Comparison of ENCODE assay signal across 8 mouse cellular contexts in genomic region chr7:46396928-46397731, GRCm38 (mm10). TPM values are rescaled to one million over a fixed set of nuclear protein-coding genes. Genes with fewer than 3 reads are reported as not detected.
A peak's percentile ranks its signal among the peaks of the same experiment; 100 is the strongest.
DNase-seq lines count a peak whose midpoint lies in the region; ATAC-seq and TF ChIP-seq lines count a peak whose summit lies in the region.
"Had no signal": no experiment of that assay in that cellular context is flagged by ENCODE, and none has a peak within 500 bp of the region (broad histone marks: within the 10 kb centered on the region; RNA-seq: fewer than 3 reads in every experiment).

No protein-coding gene starts in this region.

- 8% methylated on average over 62 of the region's 64 CpGs for WGBS in thymus, adult 2 months
- 2% methylated on average over 43 of the region's 64 CpGs for WGBS in embryonic facial prominence, embryonic 14.5 days
- WGBS in midbrain, postnatal 0 days = 0% methylated on average over 54 of the region's 64 CpGs

- H3K36me3 ChIP-seq in thymus, adult 2 months (ENCODE audit: control insufficient read depth, insufficient read depth, low read length) = no peaks in the 10 kb centered on the region
- H3K36me3 ChIP-seq in embryonic facial prominence, embryonic 14.5 days (ENCODE audit: control insufficient read depth, insufficient read depth, low read length) = no peaks in the 10 kb centered on the region
- no peaks in the 10 kb centered on the region for H3K36me3 ChIP-seq in midbrain, postnatal 0 days (ENCODE audit: insufficient read depth, low read length)

- H3K4me1 ChIP-seq in thymus, adult 2 months (replicated peaks; ENCODE audit: control insufficient read depth, insufficient read depth, low read length) = peaks cover 27% of the 10 kb centered on the region
- H3K4me1 ChIP-seq in embryonic facial prominence, embryonic 14.5 days (ENCODE audit: control insufficient read depth, insufficient read depth, low read length) = peaks cover 5% of the 10 kb centered on the region; the same call in 1 of the 2 replicates
- H3K4me1 ChIP-seq in midbrain, postnatal 0 days (ENCODE audit: insufficient read depth, low read length) = peaks cover 23% of the 10 kb centered on the region

- peak overlapping the region; percentile 35; the same call in 1 of the 2 replicates for H3K9ac ChIP-seq in embryonic facial prominence, embryonic 14.5 days (ENCODE audit: low read depth, low read length)
- H3K9ac ChIP-seq in midbrain, postnatal 0 days (replicated peaks; ENCODE audit: low read length, poor library complexity, severe bottlenecking) = peak overlapping the region; percentile 92

- DNase-seq in thymus, adult 2 months = no peak
- no peak for DNase-seq in thymus, adult 18-20 months
- DNase-seq in embryonic facial prominence, embryonic 14.5 days (ENCODE audit: low spot score) = no peak
- peak; percentile 63 to 75 for DNase-seq in layer of hippocampus, postnatal 14 days (ENCODE audit: low spot score in 2 of 2)
- peak; percentile 66 for DNase-seq in midbrain, postnatal 0 days (ENCODE audit: low spot score)
- no peak for DNase-seq in Muller cell, postnatal 12 days (ENCODE audit: inconsistent ontology term)
- DNase-seq in urinary bladder, postnatal 4 days (ENCODE audit: low spot score in 2 of 2) = no peak

- H3K9me3 ChIP-seq in embryonic facial prominence, embryonic 14.5 days (ENCODE audit: control insufficient read depth, low read length) = no peaks in the 10 kb centered on the region
- H3K9me3 ChIP-seq in midbrain, postnatal 0 days (ENCODE audit: low read length) = no peaks in the 10 kb centered on the region

- peak; percentile 27; the same call in 1 of the 2 replicates for TF ChIP-seq CTCF in thymus, adult 2 months (IDR thresholded peaks at IDR 0.05; ENCODE audit: borderline replicate concordance, control insufficient read depth, extremely low read depth, insufficient read depth, low read length, poor library complexity)
- TF ChIP-seq CTCF in midbrain, postnatal 0 days (IDR thresholded peaks at IDR 0.05) = peak; percentile 76

- H3K27ac ChIP-seq in thymus, adult 2 months (ENCODE audit: control insufficient read depth, insufficient read depth, low read length) = no peak overlapping the region
- no peak overlapping the region for H3K27ac ChIP-seq in embryonic facial prominence, embryonic 14.5 days (replicated peaks; ENCODE audit: low read depth, low read length)
- peak overlapping the region; percentile 84 for H3K27ac ChIP-seq in midbrain, postnatal 0 days (ENCODE audit: low read depth, low read length)

- H3K4me3 ChIP-seq in thymus, adult 2 months (ENCODE audit: control insufficient read depth, insufficient read depth, low read length) = peak overlapping the region; percentile 42
- H3K4me3 ChIP-seq in embryonic facial prominence, embryonic 14.5 days (ENCODE audit: low read depth, low read length) = peak overlapping the region; percentile 47
- peak overlapping the region; percentile 64 for H3K4me3 ChIP-seq in midbrain, postnatal 0 days (ENCODE audit: low read depth, low read length)

- TF ChIP-seq POLR2A in thymus, adult 2 months (IDR thresholded peaks at IDR 0.05; ENCODE audit: control insufficient read depth, extremely low read depth, insufficient read depth, low read length, poor library complexity) = no peak

- no peaks in the 10 kb centered on the region; the same call in 1 of the 2 replicates for H3K27me3 ChIP-seq in thymus, adult 2 months (ENCODE audit: control insufficient read depth, insufficient read depth, low read length)
- peaks cover 65% of the 10 kb centered on the region for H3K27me3 ChIP-seq in embryonic facial prominence, embryonic 14.5 days (replicated peaks; ENCODE audit: control insufficient read depth, insufficient read depth, low read length)
- peaks cover 7% of the 10 kb centered on the region for H3K27me3 ChIP-seq in midbrain, postnatal 0 days (ENCODE audit: insufficient read depth, low read length)

- peak; percentile 6; the same call in 1 of the 2 replicates for ATAC-seq in embryonic facial prominence, embryonic 14.5 days (ENCODE audit: low read depth)
- peak; percentile 61 for ATAC-seq in midbrain, postnatal 0 days (ENCODE audit: low FRiP score)

- H3K4me2 ChIP-seq in embryonic facial prominence, embryonic 14.5 days (ENCODE audit: low read depth, low read length) = peak overlapping the region; percentile 86
- H3K4me2 ChIP-seq in midbrain, postnatal 0 days (ENCODE audit: low read depth, low read length, poor library complexity, severe bottlenecking) = peak overlapping the region; percentile 70

RNA-seq across cellular contexts. Expression of gene Kcnc1, which starts 0.8 kb away (rescaled TPM):
- polyA plus RNA-seq in thymus, adult 2 months (2012; rRNA removed) = 1.3 and 1.6 TPM in 2 replicates
- polyA plus RNA-seq in embryonic facial prominence, embryonic 14.5 days (2014; fragmentation: Nextera tagmentation; extraction: Ambion mirVana) = 0.69 and 1.1 TPM in 2 replicates
- total RNA-seq in layer of hippocampus, postnatal 14 days (2021) = 10 to 100 TPM; 79.6 to 81.4 TPM
- 43.8 and 44.9 TPM in 2 replicates for total RNA-seq in midbrain, postnatal 0 days (2014; rRNA removed)
- 24.0 and 26.5 TPM in 2 replicates for polyA plus RNA-seq in midbrain, postnatal 0 days (2015; fragmentation: Nextera tagmentation; extraction: Ambion mirVana)

RNA-seq across cellular contexts. Expression of gene Myod1, which starts 20.9 kb away (rescaled TPM):
- 0.05 TPM in 1 of 2 replicates, not detected in the other for polyA plus RNA-seq in thymus, adult 2 months (2012; rRNA removed)
- 46.5 and 50.7 TPM in 2 replicates for polyA plus RNA-seq in embryonic facial prominence, embryonic 14.5 days (2014; fragmentation: Nextera tagmentation; extraction: Ambion mirVana)
- not detected for total RNA-seq in layer of hippocampus, postnatal 14 days (2021)
- total RNA-seq in midbrain, postnatal 0 days (2014; rRNA removed) = 2.8 TPM in 1 of 2 replicates, not detected in the other
- polyA plus RNA-seq in midbrain, postnatal 0 days (2015; fragmentation: Nextera tagmentation; extraction: Ambion mirVana) = 0.11 and 0.52 TPM in 2 replicates
- total RNA-seq: common myeloid progenitor, adult 5-6 weeks had no signal

Comparison
In these comparisons a context has a peak if more than half of its experiments do, and no peak if none do; other contexts are left out.
1. DNase-seq: peak in layer of hippocampus, postnatal 14 days (2 of 2) and midbrain, postnatal 0 days (single experiment); none in thymus, adult 2 months (single experiment), thymus, adult 18-20 months (0 of 2), embryonic facial prominence, embryonic 14.5 days (single experiment), Muller cell, postnatal 12 days (single experiment) and urinary bladder, postnatal 4 days (0 of 2).
2. RNA of gene Myod1, which starts 20.9 kb away (polyA plus RNA-seq): 46.5 to 50.7 TPM in embryonic facial prominence, embryonic 14.5 days; 0.11 to 0.52 TPM in midbrain, postnatal 0 days and 0.05 TPM in thymus, adult 2 months; every median in the first group is over 10 times any median in the second.
3. Peak in every context shown above with its lines, with median percentiles within 50 percentile points of each other: H3K4me3 ChIP-seq.